Mouse (Mus musculus) intestine, embryonic 15.5 days (tissue): ENCODE results near the gene Cc2d1a. TPM values are rescaled to one million over a fixed set of nuclear protein-coding genes. Genes with fewer than 3 reads are reported as not detected.

ENCODE experiments used
- ATAC-seq: fragments of 200-750 bp; cut with Nextera tagmentation; 2 replicates; pipeline ENCODE4 v1.8.0; 2017; ENCODE audit warnings: moderate TSS enrichment, moderate library complexity
- H3K27ac ChIP-seq: fragments of 300-500 bp; sonication (generic); 2 replicates; pipeline ENCODE4 v1.5.1; 2015; ENCODE audit warnings: mild to moderate bottlenecking, inconsistent platforms
- H3K27me3 ChIP-seq: fragments of 300-500 bp; sonication (generic); replicated peaks from 2 replicates; pipeline ENCODE4 v1.6.1; 2015; ENCODE audit warnings: inconsistent platforms
- H3K36me3 ChIP-seq: fragments of 300-500 bp; sonication (generic); 2 replicates; pipeline ENCODE4 v1.6.1; 2015; ENCODE audit warnings: inconsistent platforms
- H3K4me1 ChIP-seq: fragments of 300-500 bp; sonication (generic); replicated peaks from 2 replicates; pipeline ENCODE4 v1.6.1; 2015; ENCODE audit warnings: inconsistent platforms
- H3K4me2 ChIP-seq: fragments of 300-500 bp; sonication (generic); replicated peaks from 2 replicates; pipeline ENCODE4 v1.6.1; 2015; ENCODE audit warnings: mild to moderate bottlenecking, inconsistent platforms
- H3K4me3 ChIP-seq: fragments of 300-500 bp; sonication (generic); replicated peaks from 2 replicates; pipeline ENCODE4 v1.5.1; 2015; ENCODE audit warnings: inconsistent platforms
- H3K9ac ChIP-seq: fragments of 300-500 bp; sonication (generic); 2 replicates; pipeline ENCODE4 v1.6.1; 2015; ENCODE audit warnings: inconsistent platforms
- H3K9me3 ChIP-seq: fragments of 300-500 bp; sonication (generic); 2 replicates; pipeline ENCODE4 v1.6.1; 2016; ENCODE audit warnings: inconsistent platforms
- WGBS: fragments of 180-500 bp; shearing (Covaris S2); methylation state at CpG from one replicate; pipeline ENCODE4 v1.1.7; 2015; 5-methylcytosine and 5-hydroxymethylcytosine counted together
- microRNA counts: library from miRNA; unstranded; fragments of <30 nt; microRNA quantifications from one replicate; lab custom pipeline; 2016
- polyA plus RNA-seq: library from polyadenylated mRNA; unstranded; fragments of >200 nt; fragmentation: Nextera tagmentation; extraction: Ambion mirVana; gene quantifications from 2 replicates; pipeline ENCODE4 v1.2.1, GENCODE M21; 2015

The Cc2d1a gene
- polyA plus RNA-seq, 1 experiment from 2014 or later: 20.7 TPM

- 53% methylated on average over 8 of the region's 8 CpGs for WGBS
- H3K36me3 ChIP-seq: peaks cover 49% of the 10 kb centered on the region
- no peaks in the 10 kb centered on the region for H3K4me1 ChIP-seq
- no peak overlapping the region for H3K4me3 ChIP-seq
- no peaks in the 10 kb centered on the region for H3K9me3 ChIP-seq
- no peak overlapping the region for H3K27ac ChIP-seq
- H3K9ac ChIP-seq: no peak overlapping the region
- no peak overlapping the region for H3K4me2 ChIP-seq
- 0 out of 2 replicates have a peak, but pooled peaks have one; percentile 11 for ATAC-seq
- no peaks in the 10 kb centered on the region for H3K27me3 ChIP-seq
These were observed 51.7 kb downstream of the Cc2d1a start for GRCm38 (mm10) chr8:84096061-84096460.

- Histone ChIP-seq H3K9me3 (no peaks in the 10 kb centered on the region), H3K27ac (no peak overlapping the region), H3K9ac (no peak overlapping the region), H3K4me3 (no peak overlapping the region), H3K4me1 (no peaks in the 10 kb centered on the region), H3K4me2 (no peak overlapping the region), H3K36me3 (peaks cover 41% of the 10 kb centered on the region), H3K27me3 (no peaks in the 10 kb centered on the region)
- no peak for ATAC-seq
- 89% methylated on average over 8 of the region's 8 CpGs for WGBS
These were observed 57.2 kb downstream of the Cc2d1a start for GRCm38 (mm10) chr8:84090585-84090984.

- Histone ChIP-seq H3K4me2 (no peak overlapping the region), H3K27ac (no peak overlapping the region), H3K4me3 (no peak overlapping the region), H3K36me3 (peaks cover 37% of the 10 kb centered on the region), H3K4me1 (0 out of 2 replicates have a peak, but pooled peaks cover 3% of the 10 kb centered on the region), H3K9me3 (no peaks in the 10 kb centered on the region), H3K9ac (no peak overlapping the region), H3K27me3 (no peaks in the 10 kb centered on the region)
- ATAC-seq: no peak
- 76% methylated on average over 9 of the region's 9 CpGs for WGBS
These were observed 58.5 kb downstream of the Cc2d1a start for GRCm38 (mm10) chr8:84089277-84089676.

GRCm38 (mm10) chr8:84087821-84088220 is 59.9 kb downstream of the Cc2d1a start:
- no peak for ATAC-seq
- WGBS: 95% methylated on average over 14 of the region's 14 CpGs
- no peak overlapping the region for H3K4me2 ChIP-seq

GRCm38 (mm10) chr8:84087156-84087555 is 60.6 kb downstream of the Cc2d1a start:
- peaks cover 28% of the 10 kb centered on the region for H3K36me3 ChIP-seq
- no peak overlapping the region for H3K4me2 ChIP-seq
- H3K9ac ChIP-seq: no peak overlapping the region
- no peak overlapping the region for H3K27ac ChIP-seq
- WGBS: 90% methylated on average over 7 of the region's 7 CpGs
- H3K9me3 ChIP-seq: no peaks in the 10 kb centered on the region
- H3K4me1 ChIP-seq: 0 out of 2 replicates have a peak, but pooled peaks cover 3% of the 10 kb centered on the region
- no peak overlapping the region for H3K4me3 ChIP-seq
- no peak for ATAC-seq
- no peaks in the 10 kb centered on the region for H3K27me3 ChIP-seq

More at GRCm38 (mm10) chr8:84087821-84088220, 59.9 kb downstream of the Cc2d1a start:
- Histone ChIP-seq H3K4me3 (no peak overlapping the region), H3K4me1 (0 out of 2 replicates have a peak, but pooled peaks cover 3% of the 10 kb centered on the region), H3K9ac (no peak overlapping the region), H3K36me3 (peaks cover 28% of the 10 kb centered on the region), H3K9me3 (no peaks in the 10 kb centered on the region), H3K27ac (no peak overlapping the region), H3K27me3 (no peaks in the 10 kb centered on the region)

GRCm38 (mm10) chr8:84084341-84085115 is 63.2 kb downstream of the Cc2d1a start:
- peak; percentile 52 for ATAC-seq
- no peak overlapping the region for H3K9ac ChIP-seq
- no peaks in the 10 kb centered on the region for H3K27me3 ChIP-seq
- 0 out of 2 replicates have a peak, but pooled peaks cover 3% of the 10 kb centered on the region for H3K4me1 ChIP-seq
- H3K4me3 ChIP-seq: no peak overlapping the region
- H3K36me3 ChIP-seq: peaks cover 39% of the 10 kb centered on the region
- H3K27ac ChIP-seq: no peak overlapping the region
- peak overlapping the region; percentile 26; the same call in 1 of the 2 replicates for H3K4me2 ChIP-seq
- 51% methylated on average over 42 of the region's 42 CpGs for WGBS
- H3K9me3 ChIP-seq: no peaks in the 10 kb centered on the region

- peak; percentile 35; the same call in 1 of the 2 replicates for ATAC-seq
- Histone ChIP-seq H3K9me3 (no peaks in the 10 kb centered on the region), H3K4me3 (no peak overlapping the region), H3K4me2 (no peak overlapping the region), H3K27ac (no peak overlapping the region), H3K9ac (no peak overlapping the region), H3K27me3 (no peaks in the 10 kb centered on the region), H3K36me3 (peaks cover 37% of the 10 kb centered on the region), H3K4me1 (0 out of 2 replicates have a peak, but pooled peaks cover 3% of the 10 kb centered on the region)
- WGBS: 34% methylated on average over 8 of the region's 8 CpGs
These were observed 63.9 kb downstream of the Cc2d1a start for GRCm38 (mm10) chr8:84083829-84084241.

MicroRNAs encoded within 50 kb of the gene (microRNA counts, 519-probe panel; counts per million panel counts)
- microRNA mmu-miR-181c (lab: Ali Mortazavi, UCI): 2,748 counts per million, percentile 71 among the panel's probes with 10 or more counts
- microRNA mmu-miR-709 (lab: Ali Mortazavi, UCI): 2,359 counts per million, percentile 62 among the panel's probes with 10 or more counts

Other genes starting within 250 kb of the Cc2d1a start
- gene Adgrl1, start 247.8 kb downstream of the Cc2d1a start, polyA plus RNA-seq: 11.0 and 13.4 TPM in 2 replicates
- gene Gm10644, start 192.7 kb downstream of the Cc2d1a start, polyA plus RNA-seq: 0.44 and 0.47 TPM in 2 replicates
- gene Asf1b, start 192.4 kb downstream of the Cc2d1a start, polyA plus RNA-seq: 57.8 and 60.9 TPM in 2 replicates
- gene Prkaca, start 174.9 kb downstream of the Cc2d1a start, polyA plus RNA-seq: 115 and 121 TPM in 2 replicates
- gene Samd1, start 150.3 kb downstream of the Cc2d1a start, polyA plus RNA-seq: 8.4 and 8.7 TPM in 2 replicates
- gene 1700067K01Rik, start 146.4 kb downstream of the Cc2d1a start, polyA plus RNA-seq: 0.86 and 0.87 TPM in 2 replicates
- gene 2210011C24Rik, start 135.8 kb downstream of the Cc2d1a start, polyA plus RNA-seq: 1.5 and 1.6 TPM in 2 replicates
- 8.9 and 9.4 TPM in 2 replicates for gene Palm3, start 126.5 kb downstream of the Cc2d1a start, polyA plus RNA-seq
- gene Il27ra, start 105.3 kb downstream of the Cc2d1a start, polyA plus RNA-seq: 1.3 and 1.5 TPM in 2 replicates
- gene Rln3, start 102.9 kb downstream of the Cc2d1a start, polyA plus RNA-seq: 0.28 and 0.31 TPM in 2 replicates
- gene Gm10643, start 82.8 kb downstream of the Cc2d1a start, polyA plus RNA-seq: 0.92 and 1.3 TPM in 2 replicates
- gene Rfx1, start 81.1 kb downstream of the Cc2d1a start, polyA plus RNA-seq: 7.3 and 7.9 TPM in 2 replicates
- 8.4 and 9.9 TPM in 2 replicates for gene Dcaf15, start 43.2 kb downstream of the Cc2d1a start, polyA plus RNA-seq
- gene Podnl1, start 21.9 kb downstream of the Cc2d1a start, polyA plus RNA-seq: 0.33 and 0.62 TPM in 2 replicates
- gene 4930432K21Rik, start 89 bp upstream of the Cc2d1a start, polyA plus RNA-seq: 0.65 and 0.93 TPM in 2 replicates
- 2.5 and 2.9 TPM in 2 replicates for gene Nanos3, start 37.3 kb upstream of the Cc2d1a start, polyA plus RNA-seq
- 9.0 TPM in 2 replicates for gene Zswim4, start 89.1 kb upstream of the Cc2d1a start, polyA plus RNA-seq
- gene D8Ertd738e, start 101.8 kb upstream of the Cc2d1a start, polyA plus RNA-seq: 292 and 312 TPM in 2 replicates
- 72.4 and 77.5 TPM in 2 replicates for gene Mri1, start 109.4 kb upstream of the Cc2d1a start, polyA plus RNA-seq
- 14.3 and 16.8 TPM in 2 replicates for gene Ccdc130, start 122.4 kb upstream of the Cc2d1a start, polyA plus RNA-seq
- 3.3 and 4.5 TPM in 2 replicates for gene Cacna1a, start 240.5 kb upstream of the Cc2d1a start, polyA plus RNA-seq